Mouse (Mus musculus) hindbrain, embryonic 14.5 days (tissue): Measurements from ENCODE around the gene Srp68. TPM values are rescaled to one million over a fixed set of nuclear protein-coding genes. Genes with fewer than 3 reads are reported as not detected.

Experiments used
- polyA plus RNA-seq: library from polyadenylated mRNA; unstranded; fragments of >200 nt; fragmentation: Nextera tagmentation; extraction: Ambion mirVana; gene quantifications from 2 replicates; pipeline ENCODE4 v1.2.1, GENCODE M21; 2014

The Srp68 gene
- polyA plus RNA-seq, 1 experiment from 2014 or later: 52.0 TPM

Other genes with a start within 250 kb of the Srp68 start
- 1,746 and 2,054 TPM in 2 replicates for gene H3f3b, start 246.3 kb downstream of the Srp68 start, polyA plus RNA-seq
- 25.6 and 29.3 TPM in 2 replicates for gene Unk, start 243.9 kb downstream of the Srp68 start, polyA plus RNA-seq
- gene Unc13d, start 196.3 kb downstream of the Srp68 start, polyA plus RNA-seq: 0.75 and 0.83 TPM in 2 replicates
- gene Wbp2, start 187.2 kb downstream of the Srp68 start, polyA plus RNA-seq: 164 and 183 TPM in 2 replicates
- gene Trim47, start 147.0 kb downstream of the Srp68 start, polyA plus RNA-seq: 9.4 and 10.6 TPM in 2 replicates
- 2.7 and 2.9 TPM in 2 replicates for gene Trim65, start 143.1 kb downstream of the Srp68 start, polyA plus RNA-seq
- gene Mrpl38, start 135.3 kb downstream of the Srp68 start, polyA plus RNA-seq: 79.4 and 83.1 TPM in 2 replicates
- gene Fbf1, start 106.1 kb downstream of the Srp68 start, polyA plus RNA-seq: 43.0 and 45.4 TPM in 2 replicates
- 80.7 and 88.0 TPM in 2 replicates for gene Ten1, start 75.4 kb downstream of the Srp68 start, polyA plus RNA-seq
- 67.5 and 75.7 TPM in 2 replicates for gene Acox1, start 75.2 kb downstream of the Srp68 start, polyA plus RNA-seq
- 0.62 and 0.64 TPM in 2 replicates for gene Evpl, start 36.1 kb downstream of the Srp68 start, polyA plus RNA-seq
- gene Galr2, start 6.7 kb upstream of the Srp68 start, polyA plus RNA-seq: 0.55 and 0.57 TPM in 2 replicates
- 115 and 118 TPM in 2 replicates for gene Exoc7, start 33.0 kb upstream of the Srp68 start, polyA plus RNA-seq
- gene Foxj1, start 61.2 kb upstream of the Srp68 start, polyA plus RNA-seq: 13.1 and 16.2 TPM in 2 replicates
- gene Rnf157, start 138.8 kb upstream of the Srp68 start, polyA plus RNA-seq: 68.5 and 75.5 TPM in 2 replicates
- 61.4 and 67.6 TPM in 2 replicates for gene Ubald2, start 159.9 kb upstream of the Srp68 start, polyA plus RNA-seq
- gene Qrich2, start 192.0 kb upstream of the Srp68 start, polyA plus RNA-seq: 0.09 TPM in 1 of 2 replicates, not detected in the other
- gene Prpsap1, start 220.0 kb upstream of the Srp68 start, polyA plus RNA-seq: 162 and 173 TPM in 2 replicates